Mouse (Mus musculus) bone marrow macrophage, adult 2 months (primary cell): ENCODE data around the gene Nck1.

Experiments
- CTCF ChIP-seq: IDR thresholded peaks from 2 replicates; pipeline ENCODE4 v1.5.1; 2012; ENCODE audit warnings: low read depth, mild to moderate bottlenecking, low read length, moderate library complexity
- POLR2A ChIP-seq: IDR thresholded peaks from 2 replicates; pipeline ENCODE4 v1.6.1; 2012; ENCODE audit warnings: mild to moderate bottlenecking, low read depth, low read length, borderline replicate concordance

DNA sequence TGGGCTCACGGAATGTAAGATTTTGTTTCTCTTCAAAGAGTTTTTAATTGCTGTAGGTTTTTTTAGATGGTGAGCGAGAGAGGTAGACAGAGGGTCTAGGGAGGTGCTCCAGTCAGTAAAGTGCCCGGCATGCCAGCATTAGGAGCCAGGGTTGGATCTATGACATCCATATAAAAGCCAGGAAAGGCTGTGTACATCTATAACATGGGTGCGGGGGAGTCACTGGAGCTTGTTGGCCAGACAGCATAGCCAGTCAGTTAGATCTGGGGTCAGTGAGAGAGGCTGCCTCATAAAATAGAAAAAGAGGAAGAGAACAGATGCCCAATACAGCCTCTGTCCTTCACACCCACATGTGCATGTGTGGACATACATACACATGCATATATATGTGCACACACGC, 80.6 kb downstream of the Nck1 start:
- no peak for TF ChIP-seq CTCF
- no peak for TF ChIP-seq POLR2A
